In genomic region chr5:20606497-20606896, GRCm38 (mm10) we compare ENCODE assay signal across 35 mouse cellular contexts.
"Had no signal": no experiment of that assay in that cellular context is flagged by ENCODE, and none has a peak within 500 bp of the region (broad histone marks: within the 10 kb centered on the region; RNA-seq: fewer than 3 reads in every experiment).

No protein-coding gene starts in this region.

- H3K4me1 ChIP-seq: heart, embryonic 10.5 days; heart, embryonic 12.5 days; hindbrain, embryonic 15.5 days; intestine, embryonic 15.5 days; kidney, embryonic 15.5 days had no signal

- H3K27ac ChIP-seq: heart, embryonic 10.5 days; heart, embryonic 13.5 days; heart, embryonic 15.5 days; hindbrain, embryonic 10.5 days; hindbrain, embryonic 12.5 days; hindbrain, embryonic 13.5 days; hindbrain, embryonic 14.5 days; hindbrain, embryonic 15.5 days; hindbrain, postnatal 0 days; intestine, embryonic 15.5 days; kidney, embryonic 15.5 days; kidney, postnatal 0 days; layer of hippocampus, adult 2 months had no signal

- H3K36me3 ChIP-seq: heart, embryonic 10.5 days; heart, embryonic 12.5 days; heart, embryonic 13.5 days; heart, embryonic 15.5 days; hindbrain, embryonic 10.5 days; intestine, embryonic 15.5 days; kidney, embryonic 15.5 days had no signal

- H3K9me3 ChIP-seq: heart, embryonic 10.5 days; heart, embryonic 12.5 days; heart, embryonic 13.5 days; heart, embryonic 15.5 days; hindbrain, embryonic 10.5 days; hindbrain, embryonic 12.5 days; hindbrain, embryonic 13.5 days; hindbrain, embryonic 15.5 days; intestine, embryonic 15.5 days; kidney, embryonic 15.5 days had no signal

- H3K9ac ChIP-seq: heart, embryonic 12.5 days; heart, embryonic 13.5 days; heart, embryonic 15.5 days; hindbrain, embryonic 12.5 days; hindbrain, embryonic 13.5 days; hindbrain, embryonic 14.5 days; hindbrain, embryonic 15.5 days; intestine, embryonic 15.5 days; kidney, embryonic 15.5 days had no signal

- H3K4me2 ChIP-seq: heart, embryonic 11.5 days; heart, embryonic 12.5 days; heart, embryonic 13.5 days; heart, embryonic 15.5 days; hindbrain, embryonic 12.5 days; hindbrain, embryonic 13.5 days; hindbrain, embryonic 14.5 days; hindbrain, embryonic 15.5 days; intestine, embryonic 15.5 days; kidney, embryonic 15.5 days had no signal

- H3K4me3 ChIP-seq: heart, embryonic 10.5 days; heart, embryonic 12.5 days; heart, embryonic 13.5 days; heart, embryonic 15.5 days; hindbrain, embryonic 10.5 days; hindbrain, embryonic 12.5 days; hindbrain, embryonic 13.5 days; hindbrain, embryonic 15.5 days; intestine, embryonic 15.5 days; kidney, embryonic 15.5 days; layer of hippocampus, adult 2 months had no signal

- H3K27me3 ChIP-seq: heart, embryonic 12.5 days; heart, embryonic 13.5 days; heart, embryonic 15.5 days; hindbrain, embryonic 12.5 days; hindbrain, embryonic 13.5 days; hindbrain, embryonic 15.5 days; intestine, embryonic 15.5 days; kidney, embryonic 15.5 days had no signal

- DNase-seq: heart, postnatal 10 days; heart, postnatal 14 days; heart, postnatal 36 days; heart, postnatal 4 days; kidney, adult 11 months; kidney, adult 18-20 months; kidney, adult 2 months; kidney, adult 8-10 months; kidney, adult 9 months; kidney, postnatal 10 days; kidney, postnatal 14 days; kidney, postnatal 25 days; kidney, postnatal 36 days; kidney, postnatal 4 days; layer of hippocampus, adult 9-11 months; layer of hippocampus, postnatal 36 days had no signal

- ATAC-seq: hindbrain, embryonic 16.5 days; hindbrain, postnatal 0 days; inflammation-experienced regulatory T-cells, adult 6 months; intestine, embryonic 15.5 days; intestine, embryonic 16.5 days; intestine, postnatal 0 days had no signal
